Mouse (Mus musculus): Measurements from ENCODE around the gene Nfix. TPM values are rescaled to one million over a fixed set of nuclear protein-coding genes. Genes with fewer than 3 reads are reported as not detected.

Gene Nfix
- polyA plus RNA-seq, 1 experiment, result 18.2 TPM

DNA sequence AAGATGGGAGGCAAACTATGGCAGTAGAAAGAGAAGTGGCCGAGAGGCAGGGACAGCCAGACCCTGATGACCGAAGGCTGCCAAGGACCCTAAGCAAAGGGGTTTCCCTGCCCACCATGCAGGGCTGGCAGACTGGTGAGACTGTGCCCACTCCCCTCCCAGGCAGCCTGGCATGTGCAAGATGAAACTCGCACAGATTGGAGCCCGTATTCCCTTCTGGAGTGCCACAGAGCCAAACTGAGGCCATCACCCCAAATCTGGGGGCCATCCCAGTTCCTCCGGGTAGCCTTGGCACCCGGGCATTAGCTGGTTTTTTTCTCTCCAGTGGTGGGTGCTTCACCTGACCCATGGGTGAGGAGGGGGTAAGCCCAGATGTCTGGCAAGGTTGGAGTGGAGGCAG lies 2.2 kb downstream of the Nfix start:
- TF ChIP-seq CTCF (IDR thresholded peaks at IDR 0.05; ENCODE audit: borderline replicate concordance, control insufficient read depth, extremely low read depth, insufficient read depth, low read length, poor library complexity) (no peak), POLR2A (IDR thresholded peaks at IDR 0.05; ENCODE audit: control insufficient read depth, extremely low read depth, insufficient read depth, low read length, poor library complexity) (no peak)
- no peaks in the 10 kb centered on the region for H3K36me3 ChIP-seq (ENCODE audit: control insufficient read depth, insufficient read depth, low read length)
- peaks cover 8% of the 10 kb centered on the region; the same call in 1 of the 2 replicates for H3K4me1 ChIP-seq (replicated peaks; ENCODE audit: control insufficient read depth, insufficient read depth, low read length)
- H3K27me3 ChIP-seq (ENCODE audit: control insufficient read depth, insufficient read depth, low read length), result no peaks in the 10 kb centered on the region; the same call in 1 of the 2 replicates
- no peak for DNase-seq
- WGBS, result 96% methylated on average over 6 of the region's 6 CpGs
- no peak overlapping the region for H3K4me3 ChIP-seq (ENCODE audit: control insufficient read depth, insufficient read depth, low read length)
- no peak overlapping the region for H3K27ac ChIP-seq (ENCODE audit: control insufficient read depth, insufficient read depth, low read length)

DNA sequence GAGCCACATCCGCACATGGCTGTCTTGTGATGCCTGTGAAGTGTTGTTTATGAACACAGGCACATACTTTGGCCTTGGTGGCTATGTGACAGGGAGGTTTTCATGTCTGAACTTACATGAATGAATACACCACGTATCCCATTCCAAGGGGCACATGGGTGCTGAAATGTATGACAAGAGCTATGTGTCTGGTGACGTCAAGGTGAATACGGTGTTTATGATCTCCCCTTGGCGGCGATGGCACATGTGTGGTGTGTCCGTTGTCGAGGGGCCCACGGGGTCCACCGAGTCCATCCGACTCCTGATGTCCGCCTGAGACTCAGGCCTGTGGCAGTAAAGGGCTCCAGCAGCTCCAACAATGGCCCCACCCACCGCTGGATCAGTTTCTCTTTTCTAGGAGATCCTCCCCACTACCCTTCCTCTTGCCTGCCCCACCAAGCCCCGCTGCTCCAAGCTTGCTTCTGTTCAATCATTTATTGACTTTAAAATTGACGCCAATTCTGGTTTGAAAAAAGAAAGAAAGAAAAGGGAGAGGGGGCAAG lies 2.8 kb downstream of the Nfix start:
- 96% methylated on average over 15 of the region's 15 CpGs for WGBS
- TF ChIP-seq CTCF (IDR thresholded peaks at IDR 0.05; ENCODE audit: borderline replicate concordance, control insufficient read depth, extremely low read depth, insufficient read depth, low read length, poor library complexity), result no peak
- TF ChIP-seq POLR2A (IDR thresholded peaks at IDR 0.05; ENCODE audit: control insufficient read depth, extremely low read depth, insufficient read depth, low read length, poor library complexity), result no peak
- no peak overlapping the region for H3K27ac ChIP-seq (ENCODE audit: control insufficient read depth, insufficient read depth, low read length)
- no peak overlapping the region for H3K4me3 ChIP-seq (ENCODE audit: control insufficient read depth, insufficient read depth, low read length)
- H3K27me3 ChIP-seq (ENCODE audit: control insufficient read depth, insufficient read depth, low read length), result no peaks in the 10 kb centered on the region; the same call in 1 of the 2 replicates
- H3K4me1 ChIP-seq (replicated peaks; ENCODE audit: control insufficient read depth, insufficient read depth, low read length), result peaks cover 8% of the 10 kb centered on the region; the same call in 1 of the 2 replicates
- DNase-seq, result no peak
- no peaks in the 10 kb centered on the region for H3K36me3 ChIP-seq (ENCODE audit: control insufficient read depth, insufficient read depth, low read length)

DNA sequence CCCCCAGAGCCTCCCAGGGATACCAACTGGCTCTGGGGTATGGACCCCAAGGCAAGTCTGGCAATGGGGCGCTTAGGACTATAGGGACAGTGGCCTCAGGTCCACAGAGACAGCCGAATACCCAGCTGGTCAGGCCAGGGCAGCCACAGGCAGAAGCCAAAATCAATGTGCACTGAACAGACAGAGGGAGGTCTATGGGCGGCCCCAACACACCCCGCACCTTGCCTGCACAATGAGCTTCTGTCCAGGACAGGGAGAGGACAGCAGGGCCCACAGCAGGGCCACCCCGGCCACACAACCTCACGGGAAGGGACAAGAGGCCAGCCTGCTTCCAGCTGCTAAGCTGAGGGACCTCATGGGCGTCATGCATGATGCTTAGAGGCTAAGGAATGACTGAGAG lies 5.7 kb downstream of the Nfix start:
- H3K4me1 ChIP-seq (replicated peaks; ENCODE audit: control insufficient read depth, insufficient read depth, low read length), result peaks cover 5% of the 10 kb centered on the region; the same call in 1 of the 2 replicates
- no peak overlapping the region for H3K4me3 ChIP-seq (ENCODE audit: control insufficient read depth, insufficient read depth, low read length)
- WGBS, result 94% methylated on average over 7 of the region's 7 CpGs
- TF ChIP-seq POLR2A (IDR thresholded peaks at IDR 0.05; ENCODE audit: control insufficient read depth, extremely low read depth, insufficient read depth, low read length, poor library complexity) (no peak), CTCF (IDR thresholded peaks at IDR 0.05; ENCODE audit: borderline replicate concordance, control insufficient read depth, extremely low read depth, insufficient read depth, low read length, poor library complexity) (no peak)
- no peaks in the 10 kb centered on the region for H3K36me3 ChIP-seq (ENCODE audit: control insufficient read depth, insufficient read depth, low read length)
- no peaks in the 10 kb centered on the region; the same call in 1 of the 2 replicates for H3K27me3 ChIP-seq (ENCODE audit: control insufficient read depth, insufficient read depth, low read length)
- H3K27ac ChIP-seq (ENCODE audit: control insufficient read depth, insufficient read depth, low read length), result no peak overlapping the region
- DNase-seq, result no peak

DNA sequence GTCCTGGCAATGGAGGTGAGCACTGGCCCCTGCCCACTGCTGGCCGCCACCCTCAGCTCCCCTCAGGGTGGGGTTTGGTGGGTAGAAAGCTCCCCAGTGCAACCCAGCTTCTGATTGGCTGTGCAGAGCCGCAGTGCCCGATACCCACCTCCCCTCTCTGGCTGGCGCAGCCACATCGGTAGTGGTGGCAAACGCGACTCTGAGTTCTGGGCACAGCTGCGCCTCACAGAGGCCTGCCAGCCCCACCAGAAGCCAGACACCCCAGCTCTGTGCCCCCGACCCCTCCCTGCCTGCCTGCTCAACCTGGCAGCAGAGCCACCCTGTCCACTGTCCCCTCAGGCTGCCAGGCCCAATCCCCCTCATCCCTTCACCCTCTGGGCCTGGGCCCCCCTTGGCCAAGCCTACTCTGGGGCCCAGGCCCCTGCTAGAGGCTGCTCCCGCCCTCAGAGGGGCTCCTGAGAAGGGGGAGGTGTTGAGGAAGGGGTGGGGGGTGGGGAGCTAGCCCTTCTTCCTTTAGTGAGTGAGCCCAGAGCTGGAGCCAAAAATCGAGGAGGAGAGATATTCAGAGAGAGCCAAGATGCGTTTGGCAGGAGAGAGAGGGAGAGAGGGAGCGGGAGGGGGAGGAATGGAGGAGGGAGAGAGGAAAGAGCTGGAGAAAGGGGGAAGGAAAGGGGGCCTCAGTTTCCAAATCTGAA lies 6.2 kb downstream of the Nfix start:
- Histone ChIP-seq H3K27ac (ENCODE audit: control insufficient read depth, insufficient read depth, low read length) (no peak overlapping the region), H3K4me3 (ENCODE audit: control insufficient read depth, insufficient read depth, low read length) (no peak overlapping the region), H3K27me3 (ENCODE audit: control insufficient read depth, insufficient read depth, low read length) (no peaks in the 10 kb centered on the region; the same call in 1 of the 2 replicates), H3K4me1 (replicated peaks; ENCODE audit: control insufficient read depth, insufficient read depth, low read length) (peaks cover 1% of the 10 kb centered on the region; the same call in 1 of the 2 replicates), H3K36me3 (ENCODE audit: control insufficient read depth, insufficient read depth, low read length) (no peaks in the 10 kb centered on the region)
- 63% methylated on average over 13 of the region's 13 CpGs for WGBS
- TF ChIP-seq POLR2A (IDR thresholded peaks at IDR 0.05; ENCODE audit: control insufficient read depth, extremely low read depth, insufficient read depth, low read length, poor library complexity) (no peak), CTCF (IDR thresholded peaks at IDR 0.05; ENCODE audit: borderline replicate concordance, control insufficient read depth, extremely low read depth, insufficient read depth, low read length, poor library complexity) (no peak)
- no peak for DNase-seq

DNA sequence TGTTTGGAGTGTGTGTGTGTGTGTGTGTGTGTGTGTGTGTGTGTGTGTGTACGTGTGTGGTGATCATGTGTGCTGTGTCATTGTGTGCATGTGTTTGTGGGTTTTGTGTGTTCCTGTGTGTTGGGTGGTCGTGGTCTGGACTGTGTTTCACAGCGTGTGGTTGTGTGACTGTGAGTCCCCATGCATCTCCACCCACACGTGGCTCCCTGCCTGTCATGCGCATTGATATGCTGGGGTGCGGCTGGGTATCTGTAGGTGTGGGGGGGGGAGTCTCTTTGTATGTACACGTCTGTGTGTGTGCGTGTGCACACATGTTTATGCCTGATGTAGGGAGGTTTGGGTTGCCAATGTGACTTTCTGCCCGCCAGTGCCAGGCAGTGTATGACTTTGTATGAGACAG lies 7.0 kb downstream of the Nfix start:
- 85% methylated on average over 9 of the region's 9 CpGs for WGBS
- H3K27ac ChIP-seq (ENCODE audit: control insufficient read depth, insufficient read depth, low read length), result no peak overlapping the region
- DNase-seq, result no peak

DNA sequence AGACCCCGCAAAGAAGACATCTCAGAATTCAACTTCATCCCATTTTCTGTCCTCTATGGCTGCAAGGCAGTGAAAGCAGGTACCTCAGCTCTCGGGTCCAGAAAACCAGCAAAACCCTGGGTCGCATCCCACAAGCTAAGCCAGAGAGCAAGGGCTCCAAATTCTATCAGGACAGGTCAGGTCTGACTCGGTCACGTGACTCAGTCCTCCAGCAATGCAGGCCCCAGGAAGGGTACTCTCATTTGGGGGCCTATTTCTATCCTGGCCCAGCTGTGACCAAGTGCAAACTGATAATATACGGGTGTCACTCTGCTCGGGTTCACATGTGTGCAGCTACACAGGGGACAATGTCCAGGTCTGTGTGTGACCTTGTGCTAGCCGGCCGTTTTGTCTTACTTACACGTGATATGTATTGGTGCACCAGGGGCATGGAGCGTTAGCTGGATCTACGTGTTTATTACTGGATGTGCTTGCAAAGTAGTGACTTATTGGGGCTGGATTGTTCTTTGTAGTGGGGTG lies 7.7 kb downstream of the Nfix start:
- Histone ChIP-seq H3K4me1 (replicated peaks; ENCODE audit: control insufficient read depth, insufficient read depth, low read length) (no peaks in the 10 kb centered on the region), H3K4me3 (ENCODE audit: control insufficient read depth, insufficient read depth, low read length) (no peak overlapping the region), H3K27ac (ENCODE audit: control insufficient read depth, insufficient read depth, low read length) (no peak overlapping the region), H3K36me3 (ENCODE audit: control insufficient read depth, insufficient read depth, low read length) (no peaks in the 10 kb centered on the region), H3K27me3 (ENCODE audit: control insufficient read depth, insufficient read depth, low read length) (no peaks in the 10 kb centered on the region)
- TF ChIP-seq CTCF (IDR thresholded peaks at IDR 0.05; ENCODE audit: borderline replicate concordance, control insufficient read depth, extremely low read depth, insufficient read depth, low read length, poor library complexity) (no peak), POLR2A (IDR thresholded peaks at IDR 0.05; ENCODE audit: control insufficient read depth, extremely low read depth, insufficient read depth, low read length, poor library complexity) (no peak)
- DNase-seq, result no peak
- WGBS, result 95% methylated on average over 12 of the region's 12 CpGs

More for the DNA sequence above, 7.0 kb downstream of the Nfix start:
- H3K27me3 ChIP-seq (ENCODE audit: control insufficient read depth, insufficient read depth, low read length), result no peaks in the 10 kb centered on the region
- no peaks in the 10 kb centered on the region for H3K4me1 ChIP-seq (replicated peaks; ENCODE audit: control insufficient read depth, insufficient read depth, low read length)
- TF ChIP-seq POLR2A (IDR thresholded peaks at IDR 0.05; ENCODE audit: control insufficient read depth, extremely low read depth, insufficient read depth, low read length, poor library complexity) (no peak), CTCF (IDR thresholded peaks at IDR 0.05; ENCODE audit: borderline replicate concordance, control insufficient read depth, extremely low read depth, insufficient read depth, low read length, poor library complexity) (no peak)
- no peaks in the 10 kb centered on the region for H3K36me3 ChIP-seq (ENCODE audit: control insufficient read depth, insufficient read depth, low read length)
- no peak overlapping the region for H3K4me3 ChIP-seq (ENCODE audit: control insufficient read depth, insufficient read depth, low read length)

Measured in thymus, adult 2 months (tissue).